Mouse (Mus musculus) bone marrow macrophage, adult 2 months (primary cell): ENCODE measurements around the gene Edrf1.

Experiments used
- CTCF ChIP-seq: IDR thresholded peaks from 2 replicates; pipeline ENCODE4 v1.5.1; 2012; ENCODE audit warnings: low read depth, mild to moderate bottlenecking, low read length, moderate library complexity
- POLR2A ChIP-seq: IDR thresholded peaks from 2 replicates; pipeline ENCODE4 v1.6.1; 2012; ENCODE audit warnings: mild to moderate bottlenecking, low read depth, low read length, borderline replicate concordance

GRCm38 (mm10) chr7:133636738-133637352 lies 498 bp upstream of the Edrf1 start:
- TF ChIP-seq CTCF (peak; percentile 60), POLR2A (no peak)
